Mouse (Mus musculus) G1E-ER4 (cell line): Measurements from ENCODE around the gene Svbp. TPM values are rescaled to one million over a fixed set of nuclear protein-coding genes. Genes with fewer than 3 reads are reported as not detected.

Experiments used
- GATA1 ChIP-seq: IDR thresholded peaks from one replicate; pipeline ENCODE4 v1.8.0; 2012; ENCODE audit warnings: low read length, inconsistent platforms
- polyA plus RNA-seq: library from polyadenylated mRNA; stranded (reverse); fragments of >175 nt; gene quantifications from 2 replicates; pipeline ENCODE4 v1.2.3, GENCODE M21; 2012

The Svbp gene
- polyA plus RNA-seq, 1 experiment, result 491 TPM

GRCm38 (mm10) chr4:119226751-119227150 lies 31.6 kb downstream of the Svbp start:
- no peak for TF ChIP-seq GATA1

- TF ChIP-seq GATA1, result no peak
Measured at GRCm38 (mm10) chr4:119232410-119233255, 37.5 kb downstream of the Svbp start, which contains the start of the genes AU022252 and P3h1. AU022252 (minus strand) TSS chr4:119232712. P3h1 (plus strand) TSS chr4:119232915.

- no peak for TF ChIP-seq GATA1
Measured at GRCm38 (mm10) chr4:119233256-119233901, 38.3 kb downstream of the Svbp start.

- no peak for TF ChIP-seq GATA1
Measured at GRCm38 (mm10) chr4:119234348-119234747, 39.2 kb downstream of the Svbp start.

GRCm38 (mm10) chr4:119238661-119239060 lies 43.6 kb downstream of the Svbp start:
- no peak for TF ChIP-seq GATA1

GRCm38 (mm10) chr4:119239181-119239682 lies 44.1 kb downstream of the Svbp start:
- no peak for TF ChIP-seq GATA1

- no peak for TF ChIP-seq GATA1
Measured at GRCm38 (mm10) chr4:119241664-119242063, 46.6 kb downstream of the Svbp start.

- no peak for TF ChIP-seq GATA1
Measured at GRCm38 (mm10) chr4:119242571-119242970, 47.5 kb downstream of the Svbp start.

GRCm38 (mm10) chr4:119244468-119245240 lies 49.5 kb downstream of the Svbp start:
- no peak for TF ChIP-seq GATA1

- no peak for TF ChIP-seq GATA1
Measured at GRCm38 (mm10) chr4:119245556-119245955, 50.5 kb downstream of the Svbp start.

GRCm38 (mm10) chr4:119245961-119246360 lies 50.9 kb downstream of the Svbp start:
- no peak for TF ChIP-seq GATA1

GRCm38 (mm10) chr4:119246688-119247225 lies 51.7 kb downstream of the Svbp start:
- no peak for TF ChIP-seq GATA1

GRCm38 (mm10) chr4:119247462-119248235 lies 52.5 kb downstream of the Svbp start:
- no peak for TF ChIP-seq GATA1

GRCm38 (mm10) chr4:119248407-119248965 lies 53.4 kb downstream of the Svbp start:
- TF ChIP-seq GATA1, result no peak

Other genes with a start within 250 kb of the Svbp start
- gene Lao1, start 233.7 kb upstream of the Svbp start, polyA plus RNA-seq, result not detected in 2 replicates
- 62.4 and 63.7 TPM in 2 replicates for gene Slc2a1, start 86.6 kb upstream of the Svbp start, polyA plus RNA-seq
- 10.8 and 14.3 TPM in 2 replicates for gene Zfp691, start 21.1 kb upstream of the Svbp start, polyA plus RNA-seq
- gene Ermap, start 5.3 kb upstream of the Svbp start, polyA plus RNA-seq, result 88.5 and 109 TPM in 2 replicates
- gene Tmem269, start 22.9 kb downstream of the Svbp start, polyA plus RNA-seq, result not detected in 2 replicates
- 11.9 and 15.2 TPM in 2 replicates for gene AU022252, start 37.4 kb downstream of the Svbp start, polyA plus RNA-seq
- 7.2 and 8.1 TPM in 2 replicates for gene P3h1, start 37.6 kb downstream of the Svbp start, polyA plus RNA-seq
- gene Cldn19, start 60.1 kb downstream of the Svbp start, polyA plus RNA-seq, result not detected in 2 replicates
- gene Ybx1, start 99.3 kb downstream of the Svbp start, polyA plus RNA-seq, result 2,530 and 2,672 TPM in 2 replicates
- gene Ppih, start 125.2 kb downstream of the Svbp start, polyA plus RNA-seq, result 2.6 and 4.2 TPM in 2 replicates
- gene Ccdc30, start 220.2 kb downstream of the Svbp start, polyA plus RNA-seq, result not detected in 2 replicates
- gene Ppcs, start 227.1 kb downstream of the Svbp start, polyA plus RNA-seq, result 15.0 and 15.6 TPM in 2 replicates
- 0.09 and 0.14 TPM in 2 replicates for gene Zmynd12, start 227.5 kb downstream of the Svbp start, polyA plus RNA-seq